Mouse (Mus musculus) hindlimb bud, embryonic 11.5 days (tissue): ENCODE measurements at regions not wholly inside any gene's neighbourhood (a gene's known extent, or its start where the extent isn't known, plus 50 kb on each side); places are given as distances from the start of the nearest gene placed in this dataset.

Experiments
- DNase-seq: peaks from one replicate; pipeline ENCODE4 v3.0.0-alpha.2; 2012; ENCODE audit warnings: low read depth, low spot score; ENCODE audit errors: extremely low spot score

GRCm38 (mm10) chr4:106209975-106210374, 106.0 kb upstream of the Usp24 start:
- no peak for DNase-seq

GRCm38 (mm10) chr4:106214170-106214569, 101.8 kb upstream of the Usp24 start:
- no peak for DNase-seq

GRCm38 (mm10) chr4:106220621-106221020, 95.4 kb upstream of the Usp24 start:
- DNase-seq: no peak

GRCm38 (mm10) chr4:106225184-106225862, 90.7 kb upstream of the Usp24 start:
- peak; percentile 79 for DNase-seq

GRCm38 (mm10) chr4:106227428-106227827, 88.6 kb upstream of the Usp24 start:
- peak; percentile 6 for DNase-seq

- peak; percentile 64 for DNase-seq
Measured at GRCm38 (mm10) chr4:106228534-106228933, 87.5 kb upstream of the Usp24 start.

- no peak for DNase-seq
Measured at GRCm38 (mm10) chr4:106229526-106229925, 86.5 kb upstream of the Usp24 start.

- DNase-seq: no peak
Measured at GRCm38 (mm10) chr4:106232499-106232970, 83.5 kb upstream of the Usp24 start.

- no peak for DNase-seq
Measured at GRCm38 (mm10) chr4:106244384-106244819, 71.6 kb upstream of the Usp24 start.

GRCm38 (mm10) chr4:106244826-106245510, 71.0 kb upstream of the Usp24 start:
- no peak for DNase-seq

- DNase-seq: no peak
Measured at GRCm38 (mm10) chr4:106246695-106247094, 69.3 kb upstream of the Usp24 start.

- DNase-seq: no peak
Measured at GRCm38 (mm10) chr4:106247398-106247797, 68.6 kb upstream of the Usp24 start.

- no peak for DNase-seq
Measured at GRCm38 (mm10) chr4:106248272-106248671, 67.7 kb upstream of the Usp24 start.

GRCm38 (mm10) chr4:106249028-106249782, 66.8 kb upstream of the Usp24 start:
- no peak for DNase-seq

GRCm38 (mm10) chr4:106250048-106250447, 66.0 kb upstream of the Usp24 start:
- no peak for DNase-seq

- DNase-seq: no peak
Measured at GRCm38 (mm10) chr4:106251430-106251829, 64.6 kb upstream of the Usp24 start.

- no peak for DNase-seq
Measured at GRCm38 (mm10) chr4:106252946-106253345, 63.1 kb upstream of the Usp24 start.

- DNase-seq: no peak
Measured at GRCm38 (mm10) chr4:106254761-106255475, 61.1 kb upstream of the Usp24 start.

GRCm38 (mm10) chr4:106255959-106256609, 59.9 kb upstream of the Usp24 start:
- no peak for DNase-seq

GRCm38 (mm10) chr4:106261404-106261803, 54.6 kb upstream of the Usp24 start:
- DNase-seq: no peak
